Mouse (Mus musculus): ENCODE data around the gene Agpat3.

DNA sequence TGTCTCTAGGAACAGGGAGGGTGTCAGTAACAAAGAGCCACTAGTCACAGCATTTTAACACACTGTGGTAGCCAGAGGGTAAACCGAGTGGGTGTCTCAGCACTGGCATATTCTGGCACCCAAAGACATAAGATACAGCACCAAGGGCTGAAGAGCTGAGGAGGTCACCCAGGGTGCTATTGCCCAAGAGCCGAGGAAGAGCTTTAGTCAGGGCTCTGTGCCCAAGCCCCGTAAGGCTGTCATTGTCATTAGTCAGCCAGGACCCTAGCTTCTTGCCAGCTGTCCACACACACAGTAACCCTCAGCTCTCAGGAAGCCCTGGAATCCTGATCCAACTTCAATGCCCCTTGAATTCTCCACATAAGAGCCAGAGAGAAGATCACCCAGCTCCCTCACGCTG, 129.4 kb downstream of the Agpat3 start:
- TF ChIP-seq TCF12 (IDR thresholded peaks at IDR 0.05; ENCODE audit: low read depth, low read length) = no peak
- no peak for TF ChIP-seq EP300 (IDR thresholded peaks at IDR 0.05; ENCODE audit: low read depth in 1 of 2, low read length in 2 of 2)
- TF ChIP-seq POLR2A (IDR thresholded peaks at IDR 0.05; ENCODE audit: control insufficient read depth in 1 of 2, insufficient read depth in 1 of 2, low read depth in 1 of 2, low read length in 2 of 2, poor library complexity in 1 of 2) = no peak
- TF ChIP-seq HCFC1 (IDR thresholded peaks at IDR 0.05; ENCODE audit: low read depth, low read length) = no peak
- no peak for TF ChIP-seq MYC (IDR thresholded peaks at IDR 0.05; ENCODE audit: low read depth, low read length)
- no peak for TF ChIP-seq CTCF (IDR thresholded peaks at IDR 0.05 in 2 of 3, conservative IDR thresholded peaks at IDR 0.05 in 1 of 3; ENCODE audit: control insufficient read depth in 1 of 3, insufficient read depth in 1 of 3, low read depth in 2 of 3, low read length in 3 of 3, poor library complexity in 1 of 3, severe bottlenecking in 1 of 3)
- TF ChIP-seq BHLHE40 (IDR thresholded peaks at IDR 0.05; ENCODE audit: borderline replicate concordance, low read depth, low read length) = no peak
- no peak for TF ChIP-seq CHD1 (IDR thresholded peaks at IDR 0.05; ENCODE audit: low read depth, low read length)
- no peak for TF ChIP-seq ELF1 (IDR thresholded peaks at IDR 0.05; ENCODE audit: low read depth, low read length)
- TF ChIP-seq CHD2 (IDR thresholded peaks at IDR 0.05; ENCODE audit: low read length) = no peak
- TF ChIP-seq UBTF (IDR thresholded peaks at IDR 0.05; ENCODE audit: borderline replicate concordance, insufficient read depth, low read depth, low read length) = no peak
- TF ChIP-seq KAT2A (conservative IDR thresholded peaks at IDR 0.05; ENCODE audit: low read depth, low read length) = no peak
- no peak for TF ChIP-seq MAZ (IDR thresholded peaks at IDR 0.05; ENCODE audit: low read depth, low read length)
- no peak for TF ChIP-seq SMC3 (IDR thresholded peaks at IDR 0.05; ENCODE audit: low read depth, low read length)

All from MEL (cell line).